Mouse (Mus musculus) CH12.LX (cell line): ENCODE results near the gene Bclaf3. TPM values are rescaled to one million over a fixed set of nuclear protein-coding genes. Genes with fewer than 3 reads are reported as not detected.
A peak's percentile ranks its signal among the peaks of the same experiment; 100 is the strongest.
"Not testable (repeated sequence)": the region's sequence is repeated elsewhere in the genome, so short reads cannot be mapped to it uniquely, and the experiment has no call there.

Experiments used
- DNase-seq: peaks from one replicate; pipeline ENCODE4 v3.0.0-alpha.2; 2013; ENCODE audit errors: extremely low read depth
- H3K27ac ChIP-seq: 2 replicates; pipeline ENCODE4 v1.5.1; 2012; ENCODE audit warnings: low read depth, mild to moderate bottlenecking, control low read depth, moderate library complexity; ENCODE audit not compliant: insufficient read depth
- H3K27me3 ChIP-seq: replicated peaks from 2 replicates; pipeline ENCODE3; 2012; ENCODE audit warnings: inconsistent platforms
- H3K36me3 ChIP-seq, 2 experiments: replicated peaks in 1 of 2; 2 replicates each; pipeline versions ENCODE3 to v1.6.1; 2012; ENCODE audit warnings: inconsistent platforms in 1 of 2, low read length in 1 of 2, mild to moderate bottlenecking in 1 of 2, mixed read lengths in 1 of 2, moderate library complexity in 1 of 2; ENCODE audit not compliant: control insufficient read depth in 1 of 2, insufficient read depth in 1 of 2
- H3K4me1 ChIP-seq, 2 experiments: 2 replicates each; pipeline ENCODE4 v1.6.1; 2012; ENCODE audit warnings: inconsistent platforms in 1 of 2, moderate library complexity in 1 of 2; ENCODE audit not compliant: insufficient read depth in 2 of 2, control insufficient read depth in 1 of 2
- H3K4me2 ChIP-seq: 2 replicates; pipeline ENCODE4 v1.6.1; 2012; ENCODE audit warnings: low read depth, mild to moderate bottlenecking, control low read depth; ENCODE audit not compliant: poor library complexity, insufficient read depth, severe bottlenecking
- H3K4me3 ChIP-seq, 3 experiments: fragments of 150-350 bp in 1 of 3; sonication (generic) in 1 of 3; replicated peaks in 1 of 3; 2 replicates each; pipeline versions ENCODE3 to v1.5.1; 2011 to 2012; ENCODE audit warnings: low read depth in 2 of 3, low read length in 2 of 3, mild to moderate bottlenecking in 2 of 3, moderate library complexity in 2 of 3, control low read depth in 1 of 3, improper control_type of control experiment in 1 of 3, inconsistent platforms in 1 of 3, mixed read lengths in 1 of 3; ENCODE audit not compliant: poor library complexity in 1 of 3
- H3K79me2 ChIP-seq: replicated peaks from 2 replicates; pipeline ENCODE4 v1.6.1; 2012; ENCODE audit warnings: mild to moderate bottlenecking, moderate library complexity; ENCODE audit not compliant: control insufficient read depth, poor library complexity, insufficient read depth, severe bottlenecking; ENCODE audit errors: extremely low read depth
- H3K9ac ChIP-seq: 2 replicates; pipeline ENCODE4 v1.6.1; 2012; ENCODE audit warnings: low read depth, mild to moderate bottlenecking, control low read depth, moderate library complexity; ENCODE audit not compliant: insufficient read depth
- H3K9me3 ChIP-seq: replicated peaks from 2 replicates; pipeline ENCODE3; 2012; ENCODE audit warnings: low read length, inconsistent platforms, mixed read lengths
- CTCF ChIP-seq, 2 experiments: IDR thresholded peaks in 1 of 2; conservative IDR thresholded peaks in 1 of 2; 2 replicates each; pipeline ENCODE4 v1.5.1; 2011 to 2012; ENCODE audit warnings: low read depth in 2 of 2, low read length in 2 of 2, improper control_type of control experiment in 1 of 2, inconsistent platforms in 1 of 2, mild to moderate bottlenecking in 1 of 2, moderate library complexity in 1 of 2
- ETS1 ChIP-seq: conservative IDR thresholded peaks from 2 replicates; pipeline ENCODE4 v1.6.1; 2012; ENCODE audit warnings: low read depth, mild to moderate bottlenecking, inconsistent platforms, low read length, improper control_type of control experiment, moderate library complexity
- GABPA ChIP-seq: IDR thresholded peaks from 2 replicates; pipeline ENCODE4 v1.6.1; 2012; ENCODE audit warnings: low read depth, low read length, improper control_type of control experiment, inconsistent platforms; ENCODE audit not compliant: insufficient replicate concordance
- JUN ChIP-seq: IDR thresholded peaks from 2 replicates; pipeline ENCODE4 v1.6.1; 2011; ENCODE audit warnings: low read depth, mild to moderate bottlenecking, low read length, improper control_type of control experiment, moderate library complexity; ENCODE audit not compliant: insufficient read depth
- MEF2A ChIP-seq: IDR thresholded peaks from 2 replicates; pipeline ENCODE4 v1.6.1; 2014; ENCODE audit warnings: low read depth, mild to moderate bottlenecking, inconsistent platforms, low read length, improper control_type of control experiment, borderline replicate concordance
- MYC ChIP-seq: IDR thresholded peaks from 2 replicates; pipeline ENCODE4 v1.6.1; 2011; ENCODE audit warnings: low read depth, mild to moderate bottlenecking, improper control_type of control experiment, low read length
- PAX5 ChIP-seq: IDR thresholded peaks from 2 replicates; pipeline ENCODE4 v1.6.1; 2012; ENCODE audit warnings: low read length, inconsistent platforms, mixed read lengths
- POLR2A ChIP-seq: IDR thresholded peaks from 2 replicates; pipeline ENCODE4 v1.6.1; 2011; ENCODE audit warnings: low read depth, mild to moderate bottlenecking, improper control_type of control experiment, low read length
- RAD21 ChIP-seq: IDR thresholded peaks from 2 replicates; pipeline ENCODE4 v1.6.1; 2011; ENCODE audit warnings: low read depth, mild to moderate bottlenecking, low read length, improper control_type of control experiment, moderate library complexity
- SMC3 ChIP-seq: IDR thresholded peaks from 2 replicates; pipeline ENCODE4 v1.6.1; 2011; ENCODE audit warnings: low read depth, low read length, improper control_type of control experiment
- TBP ChIP-seq: conservative IDR thresholded peaks from 2 replicates; pipeline ENCODE4 v1.6.1; 2011; ENCODE audit warnings: low read depth, low read length, improper control_type of control experiment
- ZC3H11A ChIP-seq: IDR thresholded peaks from 2 replicates; pipeline ENCODE4 v1.6.1; 2012; ENCODE audit warnings: low read depth, mild to moderate bottlenecking, inconsistent platforms, low read length, improper control_type of control experiment
- ZKSCAN1 ChIP-seq: IDR thresholded peaks from 2 replicates; pipeline ENCODE4 v1.6.1; 2012; ENCODE audit warnings: low read depth, inconsistent platforms, low read length, improper control_type of control experiment, borderline replicate concordance
- dilution Hi-C: fragments of 300-500 bp; cut with MboI; formaldehyde crosslinking; loops from 2 replicates; pipeline ENCODE4 v1.14.3; 2020; ENCODE audit warnings: low sequenced_read_pairs; ENCODE audit not compliant: extremely low pct_unique_long_range_greater_than_20kb, extremely low pct_ligation_motif_present
- in situ Hi-C: fragments of 300-500 bp; cut with MboI; formaldehyde crosslinking; loops from 3 replicates; pipeline ENCODE4 v1.14.3; 2019; ENCODE audit warnings: low sequenced_read_pairs, low pct_ligation_motif_present, low pct_unique_long_range_greater_than_20kb, mixed read lengths
- polyA plus RNA-seq: library from polyadenylated mRNA; unstranded; fragments of >175 nt; gene quantifications from 2 replicates; pipeline ENCODE4 v1.2.1, GENCODE M21; 2012; ENCODE audit warnings: low read depth; ENCODE audit not compliant: insufficient read length
- total RNA-seq, 2 experiments: library from RNA; depleted of rRNA; stranded (reverse); fragments of 300-350 nt in 1 of 2; fragments of >200 nt in 1 of 2; gene quantifications; 2 replicates each; pipeline ENCODE4 v1.2.3; 2012 to 2014

Bclaf3 gene
- total and polyA plus RNA-seq, 3 experiments: 6.6 to 14.7 (median 14.6) TPM

- Histone ChIP-seq H3K9ac (no peak overlapping the region), H3K27ac (no peak overlapping the region), H3K27me3 (no peaks in the 10 kb centered on the region)
- TF ChIP-seq PAX5: no peak
- TF ChIP-seq ETS1: no peak
- TF ChIP-seq TBP: no peak
- TF ChIP-seq POLR2A: no peak
- TF ChIP-seq, all 38 proteins: peak for 0
- DNase-seq: no peak
- H3K4me3 ChIP-seq: no peak overlapping the region
- H3K9me3 ChIP-seq: no peaks in the 10 kb centered on the region
- peaks cover 3% of the 10 kb centered on the region in 2 experiments for H3K36me3 ChIP-seq
- H3K79me2 ChIP-seq: 0 out of 2 replicates have a peak, but pooled peaks cover 3% of the 10 kb centered on the region
- dilution Hi-C loops: no loop called here
- no peak overlapping the region for H3K4me2 ChIP-seq
- in situ Hi-C loops: no loop called here
- peaks cover 0 to 18% of the 10 kb centered on the region in 2 experiments; a peak in 1 of 4 replicates for H3K4me1 ChIP-seq
Measured at GRCm38 (mm10) chrX:159547093-159547492, 20.6 kb downstream of the Bclaf3 start.

DNA sequence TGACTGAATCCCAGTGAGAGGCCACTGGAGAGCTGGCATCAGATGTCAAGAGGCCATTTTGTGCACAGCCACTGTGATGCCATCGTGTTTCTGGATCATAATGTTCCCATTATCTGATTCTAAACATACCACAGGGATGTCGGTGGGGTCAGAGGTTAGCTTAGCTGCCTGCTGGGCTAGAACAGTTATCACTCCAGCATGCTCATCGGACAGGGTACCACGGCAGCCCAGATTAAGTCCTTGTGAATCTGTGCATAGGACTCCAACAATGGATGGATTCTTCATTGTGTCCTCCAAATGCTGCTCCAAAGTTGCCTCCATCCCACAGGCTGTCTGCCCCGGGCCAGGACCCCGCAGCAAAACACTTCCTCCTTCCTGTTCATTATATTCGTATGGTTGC is 58.2 kb downstream of the Bclaf3 start:
- H3K9me3 ChIP-seq, dilution Hi-C loops, H3K79me2 ChIP-seq, H3K27ac ChIP-seq, DNase-seq, H3K4me1 ChIP-seq, H3K9ac ChIP-seq, in situ Hi-C loops, H3K36me3 ChIP-seq, H3K27me3 ChIP-seq, H3K4me3 ChIP-seq, H3K4me2 ChIP-seq: not testable (repeated sequence)

DNA sequence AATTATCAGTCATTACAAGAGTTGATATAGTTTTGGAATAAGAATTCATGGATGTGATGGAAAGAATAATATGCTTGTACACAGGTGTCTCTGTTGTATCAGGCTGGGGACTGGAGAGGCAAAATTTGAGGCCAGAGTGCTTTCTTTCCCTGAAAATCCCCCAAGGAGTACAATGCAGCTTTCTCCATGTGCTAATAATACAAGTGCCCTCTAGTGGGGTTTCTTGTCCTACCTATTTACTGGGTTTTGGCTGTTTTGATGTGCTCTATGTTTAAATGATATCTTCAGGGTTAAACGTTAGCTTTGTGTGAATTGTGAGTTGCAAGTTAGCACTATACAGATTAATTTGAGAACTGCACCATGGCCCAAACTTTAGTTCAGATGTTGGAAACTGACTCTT is 65.1 kb downstream of the Bclaf3 start:
- TF ChIP-seq GABPA (no peak), MEF2A (no peak), RAD21 (peak; percentile 14), ZKSCAN1 (no peak), CTCF (conservative IDR thresholded peaks at IDR 0.05 in 1 of 2, IDR thresholded peaks at IDR 0.05 in 1 of 2; ENCODE audit: low read depth in 2 of 2, low read length in 2 of 2) (peak in 1 of 2 experiments; percentile 42; a peak in 2 of 4 replicates), MYC (no peak), SMC3 (peak; percentile 29), ZC3H11A (no peak), JUN (no peak)
- Histone ChIP-seq H3K27ac (no peak overlapping the region), H3K9me3 (no peaks in the 10 kb centered on the region), H3K4me2 (no peak overlapping the region), H3K9ac (no peak overlapping the region), H3K79me2 (no peaks in the 10 kb centered on the region), H3K4me3 (no peak overlapping the region), H3K36me3 (peaks cover 2 to 5% of the 10 kb centered on the region in 2 experiments), H3K27me3 (no peaks in the 10 kb centered on the region), H3K4me1 (no peaks in the 10 kb centered on the region)
- in situ Hi-C loops (no loop called here), dilution Hi-C loops (no loop called here)
- DNase-seq: no peak
